Mouse (Mus musculus) bone marrow macrophage, adult 2 months (primary cell): Measurements from ENCODE around the gene Gabpb2.

ENCODE experiments used
- CTCF ChIP-seq: IDR thresholded peaks from 2 replicates; pipeline ENCODE4 v1.5.1; 2012; ENCODE audit warnings: low read depth, mild to moderate bottlenecking, low read length, moderate library complexity
- POLR2A ChIP-seq: IDR thresholded peaks from 2 replicates; pipeline ENCODE4 v1.6.1; 2012; ENCODE audit warnings: mild to moderate bottlenecking, low read depth, low read length, borderline replicate concordance

DNA sequence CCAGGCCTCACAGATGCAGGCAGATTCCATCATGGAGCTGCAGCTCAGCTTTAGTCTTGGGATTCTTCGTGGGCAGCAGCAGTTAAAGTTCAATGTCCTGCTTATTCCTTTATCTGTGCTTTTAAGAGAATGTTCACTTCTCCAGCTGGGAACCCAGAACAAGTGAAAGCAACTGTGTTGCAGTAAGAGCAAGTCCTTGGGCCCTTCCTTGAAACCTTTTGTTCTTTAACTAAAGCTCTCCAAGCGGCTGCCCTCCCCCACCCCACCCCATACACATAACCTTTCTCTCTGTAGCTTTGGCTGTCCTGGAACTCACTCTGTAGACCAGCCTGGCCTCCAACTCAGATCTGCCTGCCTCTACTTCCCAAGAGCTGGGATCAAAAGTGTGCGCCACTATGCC is 41.2 kb downstream of the Gabpb2 start:
- TF ChIP-seq CTCF (no peak), POLR2A (no peak)
